13 mouse cellular contexts compared by ENCODE assay signal in genomic region chr1:187119300-187119699, GRCm38 (mm10).
DNase-seq lines count a peak whose midpoint lies in the region.
"Had no signal": no experiment of that assay in that cellular context is flagged by ENCODE, and none has a peak within 500 bp of the region (broad histone marks: within the 10 kb centered on the region; RNA-seq: fewer than 3 reads in every experiment).

No protein-coding gene starts in this region.

- intact Hi-C loops in left cerebral cortex, postnatal 14 days (cut with DNase I): loop anchor here (10.0 kb wide), 1 partner anchor 84 kb away; no protein-coding TSS in a partner anchor
- intact Hi-C loops in gastrocnemius, postnatal 14 days (cut with DNase I; ENCODE audit: low total_unique reads): no loop called here

- DNase-seq in right cerebral cortex, adult 18-20 months: peak; percentile 84
- no peak for DNase-seq in right cerebral cortex, postnatal 4 days
- peak; percentile 92 for DNase-seq in layer of hippocampus, adult 9-11 months
- peak; percentile 64 to 91 for DNase-seq in left cerebral cortex, postnatal 14 days (ENCODE audit: low spot score in 2 of 2)
- no peak for DNase-seq in gastrocnemius, postnatal 14 days
- DNase-seq in kidney, adult 18-20 months: no peak
- no peak for DNase-seq in c-Kit-positive CD71-positive TER-119-positive erythroid progenitor cells, embryonic 14.5 days (ENCODE audit: low spot score)
- DNase-seq in cerebellum, postnatal 4 days (ENCODE audit: low spot score in 2 of 2): no peak
- DNase-seq: cerebellum, adult 2 months; gastrocnemius, postnatal 10 days; kidney, adult 8-10 months; liver, embryonic 13.5 days; retina, postnatal 1 day had no signal

Comparison
In these comparisons a context has a peak if more than half of its experiments do, and no peak if none do; other contexts are left out.
1. DNase-seq: peak in right cerebral cortex, adult 18-20 months (single experiment), layer of hippocampus, adult 9-11 months (single experiment) and left cerebral cortex, postnatal 14 days (2 of 2); none in right cerebral cortex, postnatal 4 days (single experiment), gastrocnemius, postnatal 14 days (single experiment), kidney, adult 18-20 months (single experiment), c-Kit-positive CD71-positive TER-119-positive erythroid progenitor cells, embryonic 14.5 days (single experiment) and cerebellum, postnatal 4 days (0 of 2).